Mouse (Mus musculus): ENCODE measurements at regions not wholly inside any gene's neighbourhood (a gene's known extent, or its start where the extent isn't known, plus 50 kb on each side); places are given as distances from the start of the nearest gene placed in this dataset.
"Not testable (repeated sequence)": the region's sequence is repeated elsewhere in the genome, so short reads cannot be mapped to it uniquely, and the experiment has no call there.

DNA sequence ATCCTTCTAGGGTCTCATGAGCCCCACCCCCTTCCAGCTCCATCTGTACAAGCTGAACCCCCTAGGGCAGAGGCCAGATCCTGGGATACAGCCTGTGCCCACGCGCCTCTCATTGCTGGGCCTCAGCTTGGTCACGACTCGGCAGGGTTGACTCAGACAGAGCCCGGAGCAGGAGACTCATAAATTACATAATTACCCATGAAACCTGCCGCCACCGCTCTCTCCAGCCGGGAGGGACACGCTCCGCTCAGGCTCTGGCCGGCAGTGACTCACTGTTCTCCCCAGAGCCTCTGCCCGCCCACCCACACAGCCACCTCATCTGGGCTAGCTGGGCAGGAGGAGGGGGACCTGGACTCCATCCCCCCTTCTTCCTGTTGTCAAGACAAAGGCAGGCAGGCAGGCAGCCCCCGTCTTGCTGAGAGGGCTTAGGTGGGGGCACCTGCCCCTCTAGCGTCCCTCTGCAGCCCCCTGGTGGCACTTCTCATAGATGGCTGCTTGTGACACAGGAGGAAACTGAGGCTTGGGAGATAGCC is 149.6 kb upstream of the Rtl1 start:
- H3K9me3 ChIP-seq (ENCODE audit: control insufficient read depth, low read length) = no peaks in the 10 kb centered on the region
- peak; percentile 71 for TF ChIP-seq CTCF (IDR thresholded peaks at IDR 0.05; ENCODE audit: low read depth)
- TF ChIP-seq EP300 (optimal IDR thresholded peaks at IDR 0.05) = no peak
- H3K4me3 ChIP-seq (ENCODE audit: low read depth, low read length) = no peak overlapping the region
- no peaks in the 10 kb centered on the region for H3K36me3 ChIP-seq (ENCODE audit: control insufficient read depth, insufficient read depth, low read length)
- peak overlapping the region; percentile 35; the same call in 1 of the 2 replicates for H3K27ac ChIP-seq (replicated peaks)
- 2% methylated on average over 14 of the region's 14 CpGs for WGBS
- no peaks in the 10 kb centered on the region for H3K27me3 ChIP-seq (ENCODE audit: control insufficient read depth, insufficient read depth, low read length)
- peak; percentile 84 for ATAC-seq (ENCODE audit: low FRiP score, low TSS enrichment)
- H3K4me1 ChIP-seq (replicated peaks; ENCODE audit: control insufficient read depth, insufficient read depth) = peaks cover 13% of the 10 kb centered on the region; the same call in 1 of the 2 replicates
- H3K9ac ChIP-seq (ENCODE audit: low read length) = peak overlapping the region; percentile 27; the same call in 1 of the 2 replicates
- peak; percentile 62 for DNase-seq (ENCODE audit: low spot score)
- peak overlapping the region; percentile 31 for H3K4me2 ChIP-seq (replicated peaks; ENCODE audit: low read depth)

DNA sequence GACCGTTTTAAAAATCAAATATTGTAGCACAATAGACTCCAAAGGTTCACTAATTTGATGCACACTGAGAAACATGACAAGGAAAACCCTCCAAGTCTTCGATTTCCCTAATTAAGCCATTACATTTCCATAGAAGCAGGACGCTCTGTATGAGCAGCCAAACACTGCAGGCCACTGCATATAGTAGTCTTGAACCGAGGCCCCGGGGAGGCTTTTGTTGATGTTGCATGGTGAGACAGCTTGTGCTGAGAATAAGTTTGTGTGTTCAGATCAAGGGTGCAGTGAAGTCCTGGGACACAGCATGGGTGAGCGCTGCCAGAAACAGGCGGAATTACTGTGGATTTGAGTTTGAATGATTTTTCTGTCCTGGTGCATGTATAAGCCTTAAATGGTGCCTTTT is 154.9 kb upstream of the Rtl1 start:
- Histone ChIP-seq H3K4me3 (ENCODE audit: low read depth, low read length) (no peak overlapping the region), H3K27me3 (ENCODE audit: control insufficient read depth, insufficient read depth, low read length) (no peaks in the 10 kb centered on the region), H3K36me3 (ENCODE audit: control insufficient read depth, insufficient read depth, low read length) (no peaks in the 10 kb centered on the region), H3K4me1 (replicated peaks; ENCODE audit: control insufficient read depth, insufficient read depth) (no peaks in the 10 kb centered on the region), H3K9me3 (ENCODE audit: control insufficient read depth, low read length) (no peaks in the 10 kb centered on the region), H3K9ac (ENCODE audit: low read length) (no peak overlapping the region), H3K27ac (replicated peaks) (no peak overlapping the region), H3K4me2 (replicated peaks; ENCODE audit: low read depth) (no peak overlapping the region)
- 84% methylated on average over 7 of the region's 7 CpGs for WGBS
- DNase-seq (ENCODE audit: low spot score) (no peak), ATAC-seq (ENCODE audit: low FRiP score, low TSS enrichment) (no peak)
- TF ChIP-seq CTCF (IDR thresholded peaks at IDR 0.05; ENCODE audit: low read depth) (no peak), EP300 (optimal IDR thresholded peaks at IDR 0.05) (no peak)

DNA sequence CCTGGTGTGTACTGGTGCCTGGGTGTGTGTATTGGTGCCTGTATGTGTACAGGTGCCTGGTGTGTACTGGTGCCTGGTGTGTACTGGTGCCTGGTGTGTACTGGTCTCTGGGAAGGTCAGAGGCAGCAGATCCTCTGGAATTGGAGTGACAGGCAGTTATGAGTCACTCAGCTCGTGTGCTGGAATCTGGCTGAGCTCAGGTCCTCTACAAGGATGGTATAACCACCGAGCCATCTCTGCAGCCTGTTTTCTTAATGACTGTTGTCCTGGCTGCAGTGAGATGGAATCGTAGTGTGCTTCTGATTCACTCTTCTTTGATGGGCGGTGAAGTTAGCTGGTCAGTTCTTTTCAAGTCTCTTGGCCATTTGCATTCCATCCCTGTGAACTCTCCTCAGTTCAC is 164.2 kb upstream of the Rtl1 start:
- Histone ChIP-seq H3K27me3 (ENCODE audit: control insufficient read depth, insufficient read depth, low read length) (no peaks in the 10 kb centered on the region), H3K36me3 (ENCODE audit: control insufficient read depth, insufficient read depth, low read length) (no peaks in the 10 kb centered on the region), H3K9ac (ENCODE audit: low read length) (no peak overlapping the region), H3K4me3 (ENCODE audit: low read depth, low read length) (no peak overlapping the region), H3K4me1 (replicated peaks; ENCODE audit: control insufficient read depth, insufficient read depth) (no peaks in the 10 kb centered on the region), H3K4me2 (replicated peaks; ENCODE audit: low read depth) (no peak overlapping the region), H3K27ac (replicated peaks) (no peak overlapping the region), H3K9me3 (ENCODE audit: control insufficient read depth, low read length) (no peaks in the 10 kb centered on the region)
- TF ChIP-seq CTCF (IDR thresholded peaks at IDR 0.05; ENCODE audit: low read depth) = no peak
- TF ChIP-seq EP300 (optimal IDR thresholded peaks at IDR 0.05) = no peak
- no peak for DNase-seq (ENCODE audit: low spot score)
- WGBS = 81% methylated on average over 4 of the region's 4 CpGs
- no peak for ATAC-seq (ENCODE audit: low FRiP score, low TSS enrichment)

DNA sequence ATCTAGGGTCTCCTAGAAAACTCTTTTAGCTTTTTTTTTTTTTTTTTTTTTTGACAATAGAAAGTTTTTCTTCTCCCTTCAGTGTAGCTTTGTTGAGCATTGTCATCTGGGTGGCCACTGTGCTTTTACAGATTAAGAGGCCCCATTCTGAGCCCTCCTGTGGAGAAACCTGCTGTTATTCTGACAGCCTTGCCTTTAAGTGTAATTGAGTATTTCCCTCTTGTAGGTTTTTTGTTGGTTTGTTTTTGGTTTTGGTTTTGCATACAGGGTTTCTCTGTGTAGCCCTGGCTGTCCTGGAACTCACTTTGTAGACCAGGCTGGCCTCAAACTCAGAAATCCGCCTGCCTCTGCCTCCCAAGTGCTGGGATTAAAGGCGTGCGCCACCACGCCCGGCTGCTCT is 166.5 kb upstream of the Rtl1 start:
- not testable (repeated sequence) for H3K36me3 ChIP-seq (ENCODE audit: control insufficient read depth, insufficient read depth, low read length); H3K9ac ChIP-seq (ENCODE audit: low read length); DNase-seq (ENCODE audit: low spot score); H3K9me3 ChIP-seq (ENCODE audit: control insufficient read depth, low read length); H3K4me3 ChIP-seq (ENCODE audit: low read depth, low read length); ATAC-seq (ENCODE audit: low FRiP score, low TSS enrichment); H3K4me2 ChIP-seq (replicated peaks; ENCODE audit: low read depth); H3K4me1 ChIP-seq (replicated peaks; ENCODE audit: control insufficient read depth, insufficient read depth); H3K27me3 ChIP-seq (ENCODE audit: control insufficient read depth, insufficient read depth, low read length); H3K27ac ChIP-seq (replicated peaks)
- WGBS = 86% methylated on average over 5 of the region's 5 CpGs

DNA sequence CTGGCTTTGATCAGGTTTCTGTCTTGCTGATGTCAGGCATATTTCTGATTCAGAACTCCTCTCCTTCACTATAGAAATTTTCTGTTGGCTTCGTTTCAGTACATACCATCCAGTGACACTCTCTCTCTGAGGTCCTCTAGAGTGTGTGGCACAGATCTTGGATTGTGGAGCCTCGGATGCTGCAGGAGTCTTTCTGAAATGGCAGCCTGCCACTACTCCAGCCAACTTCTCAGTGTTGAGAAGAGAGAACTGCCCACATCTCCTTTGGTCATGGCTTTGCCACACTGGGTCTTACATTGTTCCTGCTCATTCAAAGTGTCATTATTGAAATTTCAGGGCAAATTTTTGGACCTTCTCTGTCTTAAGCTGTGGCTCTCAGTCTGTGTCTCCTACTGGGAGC is 172.4 kb upstream of the Rtl1 start:
- TF ChIP-seq EP300 (optimal IDR thresholded peaks at IDR 0.05) = no peak
- no peak for TF ChIP-seq CTCF (IDR thresholded peaks at IDR 0.05; ENCODE audit: low read depth)
- H3K27ac ChIP-seq (replicated peaks) = no peak overlapping the region
- WGBS = 69% methylated on average over 2 of the region's 2 CpGs
- H3K27me3 ChIP-seq (ENCODE audit: control insufficient read depth, insufficient read depth, low read length) = no peaks in the 10 kb centered on the region
- no peaks in the 10 kb centered on the region for H3K4me1 ChIP-seq (replicated peaks; ENCODE audit: control insufficient read depth, insufficient read depth)
- no peak overlapping the region for H3K9ac ChIP-seq (ENCODE audit: low read length)
- ATAC-seq (ENCODE audit: low FRiP score, low TSS enrichment) (no peak), DNase-seq (ENCODE audit: low spot score) (no peak)
- H3K9me3 ChIP-seq (ENCODE audit: control insufficient read depth, low read length) = no peaks in the 10 kb centered on the region
- no peaks in the 10 kb centered on the region for H3K36me3 ChIP-seq (ENCODE audit: control insufficient read depth, insufficient read depth, low read length)
- H3K4me3 ChIP-seq (ENCODE audit: low read depth, low read length) = no peak overlapping the region
- no peak overlapping the region for H3K4me2 ChIP-seq (replicated peaks; ENCODE audit: low read depth)

DNA sequence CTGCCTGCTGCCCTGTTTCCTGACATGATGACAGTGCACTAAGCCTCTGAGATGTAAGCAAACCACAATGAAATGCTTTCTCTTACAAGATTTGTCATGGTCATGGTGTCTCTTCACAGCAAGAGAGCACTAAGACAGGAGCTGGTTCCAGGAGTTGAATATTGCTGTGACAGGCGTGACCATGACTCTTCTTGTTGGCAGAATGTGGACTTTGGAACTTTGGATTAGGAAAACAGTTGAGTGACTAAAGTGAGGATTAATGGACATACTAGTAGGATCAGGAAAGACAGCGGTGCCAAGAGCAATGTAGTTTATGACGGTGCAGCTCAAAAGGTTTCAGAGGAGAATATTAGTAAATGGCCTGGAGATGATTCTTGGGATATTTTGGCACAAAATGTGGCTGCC is 173.8 kb upstream of the Rtl1 start:
- Histone ChIP-seq H3K27ac (replicated peaks) (no peak overlapping the region), H3K36me3 (ENCODE audit: control insufficient read depth, insufficient read depth, low read length) (no peaks in the 10 kb centered on the region), H3K9ac (ENCODE audit: low read length) (no peak overlapping the region), H3K4me2 (replicated peaks; ENCODE audit: low read depth) (no peak overlapping the region), H3K4me1 (replicated peaks; ENCODE audit: control insufficient read depth, insufficient read depth) (no peaks in the 10 kb centered on the region), H3K27me3 (ENCODE audit: control insufficient read depth, insufficient read depth, low read length) (no peaks in the 10 kb centered on the region), H3K4me3 (ENCODE audit: low read depth, low read length) (no peak overlapping the region), H3K9me3 (ENCODE audit: control insufficient read depth, low read length) (no peaks in the 10 kb centered on the region)
- 42% methylated on average over 3 of the region's 3 CpGs for WGBS
- TF ChIP-seq CTCF (IDR thresholded peaks at IDR 0.05; ENCODE audit: low read depth) (no peak), EP300 (optimal IDR thresholded peaks at IDR 0.05) (no peak)
- DNase-seq (ENCODE audit: low spot score) (no peak), ATAC-seq (ENCODE audit: low FRiP score, low TSS enrichment) (no peak)

Data from stomach, postnatal 0 days (tissue).